Mouse (Mus musculus): ENCODE data around the gene Map2k7.

DNA sequence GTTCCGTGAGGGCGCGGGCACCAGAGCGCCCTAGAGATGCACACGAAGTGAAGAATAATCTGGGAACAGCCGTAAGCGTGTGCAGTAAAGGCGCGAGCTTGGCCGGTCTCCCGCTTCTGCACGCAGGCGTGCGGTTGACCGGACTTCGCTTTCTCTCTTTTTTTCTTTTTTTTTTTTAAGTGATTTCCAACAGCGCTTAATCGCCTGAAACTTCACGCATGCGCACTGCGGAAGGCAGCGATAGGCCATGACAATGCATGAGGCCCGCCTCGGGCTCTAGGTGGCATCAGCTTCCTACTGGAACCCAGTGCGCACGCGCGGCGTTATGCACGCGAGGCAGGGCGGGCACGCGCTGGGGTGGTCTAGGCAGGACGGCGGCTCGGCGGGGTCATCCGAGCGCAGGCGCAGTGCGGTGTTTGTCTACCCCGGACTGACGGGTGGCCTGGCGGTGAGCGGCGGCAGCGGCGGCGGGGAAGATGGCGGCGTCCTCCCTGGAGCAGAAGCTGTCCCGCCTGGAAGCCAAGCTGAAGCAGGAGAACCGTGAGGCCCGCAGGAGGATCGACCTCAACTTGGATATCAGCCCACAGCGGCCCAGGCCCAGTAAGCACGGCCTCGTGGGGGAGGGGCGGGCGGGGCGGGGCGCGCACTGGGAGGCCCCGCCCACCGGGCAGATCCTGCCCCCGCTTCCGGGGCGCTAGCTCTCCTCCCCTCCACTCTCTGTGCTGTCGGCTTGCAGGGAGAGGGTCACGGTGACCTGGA, at the start of gene Map2k7, which contains the start of gene Gm49320:
- peak; percentile 24; the same call in 1 of the 2 replicates for TF ChIP-seq CTCF (IDR thresholded peaks at IDR 0.05; ENCODE audit: extremely low read depth, insufficient read depth, low read length)
- TF ChIP-seq POLR2A (IDR thresholded peaks at IDR 0.05; ENCODE audit: extremely low read depth, insufficient read depth, low read length), result peak; percentile 57

Measured in cortical plate, adult 2 months (tissue).